Mouse (Mus musculus): ENCODE data around the gene Ttc37.

Gene Ttc37

DNA sequence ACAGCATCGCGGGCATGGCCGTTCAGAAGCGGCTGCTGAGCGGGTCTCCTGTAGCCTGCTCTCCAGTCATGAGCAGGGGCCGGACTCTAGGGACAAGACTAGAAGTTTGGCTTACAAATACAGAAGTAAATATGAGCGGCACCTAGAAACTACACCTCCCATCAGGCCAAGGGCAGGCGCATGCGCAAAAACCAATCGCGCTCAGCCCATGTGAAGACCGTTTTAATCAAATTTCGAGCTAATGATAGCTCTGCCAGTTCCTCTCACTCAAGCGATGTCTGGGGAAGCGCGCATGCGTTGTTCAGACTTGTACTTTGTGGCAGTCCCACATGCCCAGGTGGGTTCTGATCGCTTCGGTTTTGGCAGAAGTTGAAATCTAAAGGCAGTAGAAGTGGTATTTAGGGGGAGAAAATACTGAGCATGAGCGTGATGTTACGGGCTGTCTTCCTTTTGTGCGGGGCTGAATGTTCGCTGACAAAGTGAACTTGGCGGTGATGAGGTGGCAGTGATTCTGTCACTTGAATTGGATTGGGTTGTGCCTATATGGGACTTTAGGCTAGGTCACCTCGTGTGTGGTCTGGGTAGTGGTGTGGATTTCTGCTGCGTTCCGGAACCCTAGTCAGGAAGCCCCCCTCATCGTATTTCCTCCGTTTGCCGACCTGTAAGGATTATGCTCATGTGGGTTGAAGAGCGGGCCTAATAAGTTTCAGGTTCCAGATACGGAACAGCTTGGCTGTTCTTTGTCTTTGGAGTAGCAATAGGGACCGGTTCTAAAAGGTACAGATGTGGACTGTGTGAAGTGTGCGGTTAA lies at the start of gene Ttc37, which contains the start of gene Arsk:
TSS of gene Ttc37 (plus strand) at position 242 of the 811 bp plus-strand sequence.
TSS of gene Arsk (minus strand) at position 168 of the 811 bp plus-strand sequence.
- peak; percentile 91 for DNase-seq

DNA sequence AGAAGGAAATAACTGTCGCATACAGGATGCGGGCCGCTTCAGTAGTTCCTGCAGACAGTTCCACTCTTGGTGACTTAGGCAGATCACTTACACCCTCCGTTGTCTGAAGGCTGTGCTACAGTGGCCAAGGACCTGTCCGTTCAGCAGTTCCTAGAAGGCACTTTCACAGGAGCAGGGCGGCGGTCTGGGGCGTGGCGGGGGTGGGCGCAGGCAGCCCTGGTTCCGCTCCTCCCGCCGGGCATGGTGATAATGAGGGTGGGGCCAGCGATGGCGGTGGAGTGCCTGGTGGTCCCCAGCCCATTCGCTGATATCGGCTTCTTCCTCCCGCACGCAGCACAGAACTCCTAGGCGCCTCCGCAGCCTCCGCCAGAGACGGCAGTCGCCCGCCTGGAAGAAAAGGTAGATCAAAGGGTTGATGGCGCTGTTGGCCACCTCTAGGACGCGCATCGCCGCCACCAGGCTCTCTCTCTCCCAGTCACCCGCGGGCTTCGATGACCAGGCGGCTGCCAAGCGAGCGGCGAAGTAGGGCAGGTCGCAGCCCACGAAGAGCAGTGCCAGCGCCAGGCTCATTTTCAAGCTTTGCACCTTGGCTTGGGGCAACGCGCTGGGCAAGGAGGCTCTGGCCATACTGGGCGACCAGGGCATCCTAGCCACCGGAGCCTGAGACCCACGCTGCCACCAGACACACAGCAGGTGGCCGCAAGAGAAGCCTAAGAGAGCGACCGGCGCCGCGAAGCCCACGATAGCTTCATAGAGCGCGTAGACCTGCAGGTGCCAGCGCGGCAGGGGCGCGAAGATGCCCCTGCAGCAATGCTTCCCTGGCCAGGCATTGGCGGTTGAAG lies 42.9 kb upstream of the Ttc37 start:
- DNase-seq = peak; percentile 62

DNA sequence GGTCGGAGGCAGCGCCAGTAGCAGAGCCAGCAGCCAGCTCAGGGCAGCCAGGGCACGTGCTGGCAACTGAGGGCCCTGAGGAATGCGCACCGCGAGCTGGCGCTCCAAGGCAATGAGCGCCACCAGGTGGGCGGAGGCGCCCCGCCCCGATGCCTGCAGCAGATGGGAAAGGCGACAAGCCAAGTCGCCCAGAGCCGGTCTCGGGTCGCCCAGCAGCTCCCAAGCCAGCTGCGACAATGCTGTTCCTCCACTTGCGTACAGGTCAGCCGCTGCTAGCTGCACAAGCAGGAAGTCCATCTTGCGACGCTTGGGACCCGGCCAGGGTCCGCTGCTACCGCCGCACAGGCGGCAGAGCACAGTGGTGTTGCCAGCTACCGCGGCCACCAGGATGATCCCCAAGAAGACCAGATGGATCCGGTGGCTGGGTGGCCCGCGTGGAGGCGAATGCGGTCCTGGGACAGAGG lies 42.2 kb upstream of the Ttc37 start:
- peak; percentile 85 for DNase-seq

DNA sequence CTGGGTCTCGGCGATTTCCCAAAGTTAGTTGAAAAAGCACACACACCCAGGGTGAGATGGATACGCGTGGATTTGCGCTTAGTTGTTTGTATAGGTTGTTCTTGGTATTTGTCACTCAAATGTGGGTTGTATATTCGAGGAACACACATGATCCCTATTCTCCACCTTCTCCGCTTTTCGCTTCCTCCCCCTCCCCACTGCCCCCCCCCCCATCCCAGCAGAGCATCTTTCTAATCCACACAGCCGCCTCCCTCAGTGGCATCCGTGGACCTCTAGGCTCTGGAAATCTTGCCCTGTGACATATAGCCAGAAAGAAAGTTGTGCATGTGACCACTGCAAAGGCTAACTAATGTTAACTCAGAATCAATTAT lies 41.7 kb upstream of the Ttc37 start, which contains the start of gene Gpr150:
TSS of gene Gpr150 (minus strand) at position 101 of the 371 bp plus-strand sequence.
- no peak for DNase-seq

DNA sequence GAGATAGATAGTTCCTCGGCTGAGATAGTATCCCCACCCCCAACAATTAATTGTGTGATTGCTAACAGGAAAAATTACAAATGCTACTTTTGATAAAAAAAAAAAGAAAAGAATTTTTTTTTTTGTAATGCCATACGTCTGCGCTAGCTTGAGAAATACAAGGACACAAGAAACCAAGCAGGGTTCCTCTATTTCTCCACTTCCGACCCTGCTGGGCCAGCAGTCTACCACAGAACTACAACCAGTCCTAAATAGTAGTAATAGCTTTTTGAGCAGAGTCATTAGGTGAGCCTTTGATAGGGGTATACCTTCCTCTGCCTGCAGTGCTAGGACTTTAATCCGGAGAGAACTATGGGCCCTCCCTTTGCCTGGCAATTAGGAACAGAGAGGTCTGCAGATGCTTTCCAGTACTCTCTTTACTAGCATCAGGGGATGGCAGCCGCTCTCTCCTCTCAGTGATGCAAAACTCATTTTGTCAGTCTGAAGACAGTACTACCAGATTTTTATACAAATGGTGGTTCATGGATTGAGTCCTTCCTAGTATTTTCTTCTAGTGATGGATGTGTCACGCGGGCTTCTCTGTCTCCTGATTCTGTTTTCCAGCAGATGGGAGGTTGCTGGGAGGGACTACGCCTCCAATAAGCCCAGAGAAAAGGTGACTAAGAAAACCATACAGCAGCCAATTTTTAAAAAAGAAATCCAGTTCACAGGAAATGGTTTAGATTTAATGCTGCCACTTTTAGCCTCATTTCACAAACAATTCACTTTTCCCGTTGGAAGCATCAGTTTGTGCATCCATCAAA lies 41.1 kb upstream of the Ttc37 start:
- DNase-seq = no peak

DNA sequence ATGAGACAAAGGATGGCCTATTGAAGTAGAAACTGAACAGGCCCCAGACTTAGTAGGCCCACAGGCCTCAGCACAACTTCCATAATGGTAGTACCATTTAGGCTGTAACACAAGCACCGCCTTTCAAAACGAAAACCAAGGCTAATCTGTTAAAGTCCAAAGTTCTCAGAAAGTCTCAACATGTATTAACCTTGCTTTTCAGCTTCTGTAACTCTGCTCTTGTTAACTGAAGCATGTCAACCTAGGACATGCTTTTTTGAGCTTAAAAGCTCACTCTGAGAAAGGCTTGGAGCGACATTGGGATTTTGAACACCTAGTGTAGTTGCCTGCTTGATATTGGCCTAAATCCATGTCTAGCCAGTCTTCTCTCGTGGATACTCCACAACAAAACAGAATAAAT lies 38.9 kb upstream of the Ttc37 start:
- no peak for DNase-seq

DNA sequence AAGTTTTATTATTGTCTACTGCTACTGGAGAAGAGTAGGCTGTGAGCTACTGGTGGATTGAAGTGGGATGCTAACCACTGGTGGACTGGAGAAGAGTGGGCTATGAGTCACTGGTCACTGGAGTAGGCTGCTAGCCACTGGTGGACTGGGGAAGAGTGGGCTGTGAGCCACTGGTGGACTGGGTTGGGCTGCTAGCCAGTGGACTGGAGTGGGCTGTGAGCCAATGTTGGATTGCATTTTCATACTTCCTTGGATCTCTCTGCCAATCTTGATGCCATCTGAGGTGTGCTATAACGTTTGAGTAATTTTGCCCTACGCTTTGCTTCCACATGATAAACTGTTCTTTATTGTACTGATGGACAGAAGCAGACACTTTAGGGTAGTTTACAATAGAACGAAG lies 36.4 kb upstream of the Ttc37 start:
- DNase-seq = no peak

DNA sequence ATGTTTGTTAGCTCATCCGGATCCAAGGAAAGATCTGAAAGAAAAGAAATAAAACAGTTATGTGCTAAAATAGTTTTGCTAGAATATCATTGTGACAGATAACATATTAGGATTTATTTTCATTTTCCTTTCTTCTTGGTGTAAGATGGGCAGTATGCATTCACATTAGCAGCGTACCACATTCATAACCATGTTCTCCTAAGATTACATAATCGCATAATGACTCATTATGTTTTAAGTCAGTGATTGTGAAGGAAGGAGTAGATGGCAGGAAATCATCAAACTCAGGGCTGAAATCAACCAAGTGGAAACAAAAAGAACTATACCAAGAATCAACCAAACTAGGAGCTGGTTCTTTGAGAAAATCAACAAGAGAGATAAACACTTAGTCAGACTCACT lies 36.0 kb upstream of the Ttc37 start:
- no peak for DNase-seq

DNA sequence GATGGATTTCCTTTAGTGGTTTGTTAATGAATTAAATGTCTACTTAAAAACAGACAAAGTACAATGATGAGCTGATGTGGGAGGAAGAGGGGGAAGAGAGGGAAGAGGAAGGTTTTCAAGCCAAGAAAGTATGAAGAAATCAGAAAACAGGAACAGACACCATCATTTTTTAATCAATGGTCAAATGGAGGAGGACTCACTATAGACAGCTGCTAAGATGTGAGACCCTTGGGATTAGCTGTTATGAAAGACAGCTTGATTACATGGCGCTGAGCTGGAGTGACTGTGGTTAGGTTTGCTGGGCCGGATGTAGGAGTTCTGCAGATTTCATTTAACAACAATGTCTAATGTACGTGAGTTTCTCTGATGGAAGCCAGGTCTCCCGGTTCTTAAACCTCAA lies 35.0 kb upstream of the Ttc37 start:
- no peak for DNase-seq

DNA sequence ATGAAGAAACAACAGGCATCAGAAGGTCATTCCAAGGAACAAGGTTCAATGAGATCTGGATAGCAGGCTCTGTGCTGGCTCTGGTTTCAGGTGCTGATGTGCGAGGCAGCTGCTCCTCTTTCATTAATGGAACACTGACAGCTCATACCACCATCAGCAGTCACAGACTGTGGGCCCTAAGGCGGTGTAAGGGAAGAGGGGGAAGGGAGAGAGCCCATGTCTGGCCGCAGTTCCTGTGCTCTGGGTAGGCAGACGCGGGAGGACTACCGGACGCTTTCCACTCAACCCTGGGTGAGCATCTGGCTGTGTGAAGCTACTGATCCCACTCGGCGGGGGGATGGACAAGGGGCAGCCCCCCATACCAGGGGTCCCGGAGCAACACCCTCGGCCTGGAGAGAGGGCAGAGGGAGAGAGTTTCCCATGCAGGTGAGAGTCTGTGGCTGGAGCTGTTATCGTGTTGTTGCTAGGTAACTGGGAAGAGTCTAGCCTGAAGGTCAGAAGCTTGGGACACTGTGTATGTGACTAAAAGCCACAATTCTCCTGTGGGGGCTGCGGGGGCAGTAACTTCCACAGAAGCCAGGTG lies 34.1 kb upstream of the Ttc37 start:
- no peak for DNase-seq

DNA sequence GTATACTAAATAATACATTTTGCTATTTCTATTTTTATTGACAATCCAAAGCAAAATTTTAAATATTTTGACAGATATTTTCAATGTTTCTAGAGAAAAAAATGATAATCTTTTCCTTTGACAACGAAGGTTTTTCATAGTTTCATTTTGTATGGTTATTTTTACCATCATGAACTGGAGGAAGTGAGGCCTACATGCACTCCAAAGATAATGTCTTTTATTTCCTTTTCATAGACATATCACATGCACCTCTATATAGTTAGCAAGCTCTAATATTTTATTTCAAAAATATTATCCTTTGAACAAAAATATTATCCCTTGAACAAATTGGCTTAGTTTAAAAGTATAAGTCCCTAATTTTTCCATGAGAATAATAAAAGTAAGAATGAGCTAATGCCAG lies 24.2 kb upstream of the Ttc37 start:
- no peak for DNase-seq

DNA sequence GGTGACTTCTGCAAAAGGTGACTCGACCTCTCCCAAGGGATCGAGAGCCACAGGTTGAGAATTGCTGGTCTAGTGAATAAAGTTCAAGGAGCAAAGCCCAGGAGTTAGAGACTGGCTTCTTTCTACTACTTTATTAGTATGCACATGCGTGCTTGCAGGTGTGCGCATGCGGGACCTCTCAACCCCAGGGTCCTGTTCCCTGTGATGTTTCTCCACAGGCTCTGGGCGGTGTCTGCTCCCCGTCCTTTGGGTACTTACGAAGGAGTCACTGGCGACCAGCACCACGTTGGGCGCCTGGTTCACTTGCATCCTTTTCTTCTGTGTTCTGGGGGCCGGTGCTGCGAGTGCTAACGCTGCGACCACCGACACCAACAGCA lies 430 bp upstream of the Ttc37 start:
- DNase-seq = no peak

DNA sequence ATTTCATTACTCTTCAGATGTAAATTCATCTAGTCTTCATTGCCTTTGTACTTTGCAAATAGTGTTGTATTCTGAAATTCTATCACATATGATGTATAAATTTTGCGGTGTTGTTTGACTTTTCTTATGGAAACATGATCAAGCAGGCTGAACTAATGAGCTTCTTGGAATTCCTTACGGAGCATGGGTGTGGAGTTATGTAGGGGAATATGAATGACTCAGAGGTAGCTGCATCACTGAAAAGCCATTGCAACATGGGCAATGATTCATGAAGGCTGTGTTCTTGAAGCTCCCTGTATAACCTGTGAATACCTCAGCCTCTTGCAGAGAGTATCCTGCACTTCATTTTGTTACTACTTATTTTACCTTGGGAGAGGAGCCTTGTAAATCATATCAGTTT lies 3.5 kb downstream of the Ttc37 start:
- no peak for DNase-seq

DNA sequence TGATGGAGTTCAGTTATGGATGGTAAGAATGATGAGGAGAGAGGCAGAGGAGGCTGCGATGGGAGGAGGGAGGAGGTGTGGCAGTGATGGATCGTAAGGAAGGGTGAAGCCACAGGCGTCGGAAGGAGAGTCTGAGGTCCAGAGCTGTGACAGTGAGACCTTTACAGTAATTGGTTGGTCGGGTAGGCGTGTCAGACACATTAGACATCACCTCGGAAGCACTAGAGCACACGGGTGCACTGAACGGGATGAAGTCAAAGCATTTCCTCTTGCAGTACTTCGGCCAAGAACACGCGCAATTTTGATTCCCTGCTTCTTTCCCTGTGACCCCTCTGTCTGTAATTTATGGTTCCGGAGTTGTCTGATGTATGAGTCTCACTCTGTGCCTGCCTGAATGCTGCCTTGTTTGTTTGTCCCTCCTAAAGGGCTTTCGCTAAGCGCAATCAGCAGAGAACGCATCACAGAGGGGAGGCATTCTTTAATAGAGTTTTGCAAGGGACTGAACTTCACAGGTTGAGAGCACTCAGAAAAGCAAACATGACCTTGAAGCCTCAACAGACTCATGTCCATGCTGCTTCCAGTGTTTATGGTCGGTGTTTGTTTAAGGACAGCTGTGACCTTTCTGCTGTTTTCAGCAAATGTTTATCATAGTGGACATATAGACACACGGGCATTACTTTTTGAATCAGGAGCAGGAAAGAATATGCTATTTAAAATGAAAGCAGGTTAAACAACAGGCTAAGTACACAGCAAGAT lies 10.7 kb downstream of the Ttc37 start:
- no peak for DNase-seq

DNA sequence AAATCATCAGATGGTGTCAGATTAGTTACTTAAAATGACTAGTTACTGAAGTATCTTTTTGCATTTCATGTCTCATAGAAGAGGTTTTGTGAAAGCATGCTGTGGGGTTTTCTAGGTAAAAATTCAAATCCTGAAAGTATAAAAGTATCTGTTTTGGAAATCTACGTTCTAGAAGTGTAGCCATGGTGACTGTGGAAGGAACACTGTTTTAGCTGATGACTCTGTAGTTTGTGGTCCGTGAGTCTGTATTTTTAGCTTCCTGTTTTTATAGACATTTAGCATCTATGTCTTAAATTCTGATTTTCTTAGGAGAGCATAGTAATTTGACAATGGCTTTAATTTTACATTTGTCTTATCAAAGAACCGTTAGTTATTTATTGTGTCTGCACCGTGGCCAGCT lies 30.3 kb downstream of the Ttc37 start:
- DNase-seq = no peak

DNA sequence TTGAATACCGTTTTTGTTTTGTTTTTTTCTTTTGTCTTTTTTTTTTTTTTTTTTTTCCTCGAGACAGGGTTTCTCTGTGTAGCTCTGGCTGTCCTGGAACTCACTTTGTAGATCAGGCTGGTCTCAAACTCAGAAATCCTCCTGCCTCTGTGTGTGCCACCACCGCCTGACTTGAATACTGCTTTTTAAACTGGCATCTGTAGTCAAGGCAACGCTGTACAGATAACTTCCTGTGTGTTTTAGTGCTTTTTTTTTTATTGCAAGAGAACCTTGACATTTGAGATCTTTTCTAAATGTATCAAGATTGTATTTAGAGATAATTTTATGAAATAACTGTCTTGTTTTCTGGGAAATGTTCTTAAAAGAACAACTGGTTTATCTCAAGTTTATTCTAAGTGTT lies 33.9 kb downstream of the Ttc37 start:
- DNase-seq = no peak

DNA sequence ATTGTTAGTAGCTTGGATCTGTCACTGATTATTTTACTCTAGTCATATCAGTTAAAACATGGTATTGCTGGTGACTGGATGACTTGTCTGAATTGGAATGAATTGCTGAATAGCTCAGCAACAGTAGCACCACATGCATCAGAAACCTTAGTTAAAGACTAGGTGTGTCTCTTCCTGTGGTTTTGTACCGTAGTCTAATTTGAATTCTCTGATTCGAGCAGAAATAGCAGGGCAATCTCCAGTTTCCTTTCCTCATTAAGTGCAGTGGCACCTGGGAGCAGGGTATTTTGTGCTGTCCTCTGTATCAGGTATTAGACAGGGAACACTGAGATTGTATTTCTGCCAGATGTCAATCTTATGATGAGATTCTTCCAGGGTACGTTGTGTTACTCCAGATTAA lies 40.3 kb downstream of the Ttc37 start:
- DNase-seq = no peak

DNA sequence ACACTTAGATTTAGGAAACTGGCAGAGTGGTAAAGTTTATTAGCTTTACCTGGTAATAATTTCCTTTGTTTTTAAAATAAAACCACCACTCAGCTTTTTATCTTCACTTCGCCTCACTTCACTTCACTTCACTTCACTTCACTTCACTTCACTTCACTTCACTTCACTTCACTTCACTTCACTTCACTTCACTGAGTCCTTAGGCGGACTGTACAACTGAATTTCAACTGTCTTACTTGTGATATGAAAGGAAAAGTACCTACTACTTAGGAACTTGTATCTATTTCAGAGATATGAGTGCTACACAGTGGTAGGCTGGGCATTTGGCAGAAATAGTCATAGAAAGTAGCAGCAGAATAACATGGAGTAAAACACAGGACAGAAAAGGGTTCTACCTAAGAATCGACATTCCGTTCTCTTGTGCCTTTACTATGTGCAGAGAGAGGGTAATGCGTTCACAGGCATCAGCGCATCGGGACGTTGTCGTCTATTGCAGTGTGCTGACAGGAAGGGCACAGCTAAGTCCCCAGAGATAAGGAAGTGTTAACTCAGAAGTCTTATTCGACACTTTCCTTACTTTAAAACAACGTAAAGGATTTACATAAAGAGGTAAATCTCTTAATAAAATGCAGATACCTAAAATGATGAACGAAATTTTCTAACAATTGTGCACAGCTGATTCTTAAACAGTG lies 42.7 kb downstream of the Ttc37 start:
- no peak for DNase-seq

DNA sequence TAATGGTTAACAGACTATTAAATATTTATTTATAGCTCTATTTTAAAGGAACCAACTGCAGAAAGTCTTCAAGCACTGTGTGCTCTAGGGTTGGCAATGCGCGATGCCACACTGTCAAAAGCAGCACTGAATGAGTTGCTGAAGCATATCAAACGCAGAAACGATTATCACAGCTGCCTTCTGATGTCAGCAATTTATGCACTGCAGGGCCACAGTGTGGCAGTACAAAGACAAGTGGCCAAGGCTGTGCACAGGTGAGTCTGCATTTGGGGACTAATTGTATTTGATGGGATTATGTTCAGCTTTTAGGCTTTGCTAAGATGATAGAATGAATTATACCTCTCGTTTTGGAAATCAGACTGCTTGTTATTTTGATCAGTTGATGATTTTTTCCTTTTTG lies 51.9 kb downstream of the Ttc37 start:
- peak; percentile 15 for DNase-seq

DNA sequence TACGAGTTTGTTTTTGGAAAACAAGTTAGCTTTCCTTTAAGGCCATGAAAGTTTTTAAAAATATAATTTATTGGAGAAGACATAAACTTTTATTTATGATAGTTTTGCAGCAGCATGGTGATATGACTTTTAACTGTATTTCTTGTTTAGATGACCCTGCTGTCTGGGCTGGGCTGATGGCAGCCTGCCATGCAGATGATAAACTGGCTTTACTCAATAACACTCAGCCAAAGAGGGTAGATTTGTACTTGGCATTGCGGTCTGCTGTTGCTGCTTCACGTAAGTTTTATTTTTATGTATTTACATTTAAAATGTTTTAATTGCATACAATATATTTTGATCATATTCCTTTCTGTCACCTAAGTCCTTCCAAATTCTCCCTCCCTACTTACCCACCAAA lies 58.6 kb downstream of the Ttc37 start:
- DNase-seq = no peak

DNA sequence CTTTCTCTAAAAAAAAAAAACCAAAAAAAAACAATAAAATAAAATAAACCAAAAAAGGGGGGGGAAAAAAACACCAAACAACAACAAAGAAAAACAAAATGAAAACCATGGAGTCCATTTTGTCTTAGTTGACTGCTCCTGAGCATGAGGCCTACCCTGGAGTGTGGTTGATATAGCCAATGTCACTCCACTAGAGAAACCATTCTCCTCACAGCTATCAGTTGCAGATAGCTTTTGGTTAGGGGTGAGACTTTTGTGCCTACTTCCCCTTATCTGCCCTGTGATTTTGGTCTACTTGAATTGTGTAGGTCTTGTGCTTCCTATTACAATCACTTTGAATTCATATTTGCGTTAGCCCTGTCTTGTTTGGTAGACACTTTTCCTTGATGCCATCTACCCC lies 59.0 kb downstream of the Ttc37 start:
- DNase-seq = no peak

Data from cerebellum, adult 8-10 months (tissue).